Mouse (Mus musculus): ENCODE measurements at regions not wholly inside any gene's neighbourhood (a gene's known extent, or its start where the extent isn't known, plus 50 kb on each side); places are given as distances from the start of the nearest gene placed in this dataset.

DNA sequence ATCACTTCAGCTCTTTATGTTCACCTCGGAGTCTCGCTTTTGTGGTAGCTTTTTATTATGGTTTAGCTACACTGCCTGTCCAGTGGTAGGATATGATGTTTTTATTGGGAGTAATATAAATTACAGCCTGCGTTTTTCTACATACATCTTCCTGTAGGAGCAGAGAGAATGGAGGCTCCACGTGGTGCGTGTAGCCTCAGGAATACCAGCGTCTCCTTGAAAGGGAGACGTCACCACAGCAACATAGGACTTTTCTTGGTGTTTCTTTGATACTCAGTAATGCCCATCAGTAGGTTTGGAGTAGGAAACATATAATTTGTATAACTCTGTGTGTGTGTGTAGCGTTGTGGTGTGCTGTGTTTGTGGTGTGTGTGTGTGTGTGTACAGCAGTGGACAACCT, 150.7 kb downstream of the Ndufs4 start:
- WGBS: 77% methylated on average over 8 of the region's 8 CpGs

GRCm38 (mm10) chr13:114235892-114236291, 152.2 kb downstream of the Ndufs4 start:
- H3K4me3 ChIP-seq: no peak overlapping the region
- H3K9ac ChIP-seq (ENCODE audit: low read depth, low read length): no peak overlapping the region
- H3K36me3 ChIP-seq (ENCODE audit: control insufficient read depth, insufficient read depth, low read length): no peaks in the 10 kb centered on the region
- intact Hi-C loops (cut with DNase I): no loop called here
- no peak overlapping the region for H3K27ac ChIP-seq
- no peaks in the 10 kb centered on the region for H3K4me1 ChIP-seq (ENCODE audit: control insufficient read depth, insufficient read depth, low read length)
- 90% methylated on average over 4 of the region's 4 CpGs for WGBS
- no peaks in the 10 kb centered on the region for H3K79me2 ChIP-seq (replicated peaks; ENCODE audit: control insufficient read depth, insufficient read depth, low read length)
- TF ChIP-seq CTCF (IDR thresholded peaks at IDR 0.05): no peak
- TF ChIP-seq POLR2A (IDR thresholded peaks at IDR 0.05; ENCODE audit: insufficient read depth, low read depth, low read length): no peak
- TF ChIP-seq EP300 (IDR thresholded peaks at IDR 0.05; ENCODE audit: insufficient read depth, low read depth, low read length): no peak
- DNase-seq: no peak
- no peaks in the 10 kb centered on the region for H3K27me3 ChIP-seq (ENCODE audit: control insufficient read depth, insufficient read depth, low read length)

More for the DNA sequence above, 150.7 kb downstream of the Ndufs4 start:
- no peaks in the 10 kb centered on the region for H3K27me3 ChIP-seq (ENCODE audit: control insufficient read depth, insufficient read depth, low read length)
- H3K36me3 ChIP-seq (ENCODE audit: control insufficient read depth, insufficient read depth, low read length): no peaks in the 10 kb centered on the region
- DNase-seq: no peak
- H3K4me3 ChIP-seq: no peak overlapping the region
- no peaks in the 10 kb centered on the region for H3K79me2 ChIP-seq (replicated peaks; ENCODE audit: control insufficient read depth, insufficient read depth, low read length)
- no peaks in the 10 kb centered on the region for H3K4me1 ChIP-seq (ENCODE audit: control insufficient read depth, insufficient read depth, low read length)
- no peak overlapping the region for H3K27ac ChIP-seq
- TF ChIP-seq POLR2A (IDR thresholded peaks at IDR 0.05; ENCODE audit: insufficient read depth, low read depth, low read length) (no peak), EP300 (IDR thresholded peaks at IDR 0.05; ENCODE audit: insufficient read depth, low read depth, low read length) (no peak), CTCF (IDR thresholded peaks at IDR 0.05) (no peak)
- intact Hi-C loops (cut with DNase I): no loop called here
- H3K9ac ChIP-seq (ENCODE audit: low read depth, low read length): no peak overlapping the region

- intact Hi-C loops (cut with DNase I): no loop called here
- Histone ChIP-seq H3K27me3 (ENCODE audit: control insufficient read depth, insufficient read depth, low read length) (no peaks in the 10 kb centered on the region), H3K9ac (ENCODE audit: low read depth, low read length) (no peak overlapping the region), H3K4me1 (ENCODE audit: control insufficient read depth, insufficient read depth, low read length) (no peaks in the 10 kb centered on the region), H3K36me3 (ENCODE audit: control insufficient read depth, insufficient read depth, low read length) (no peaks in the 10 kb centered on the region), H3K79me2 (replicated peaks; ENCODE audit: control insufficient read depth, insufficient read depth, low read length) (no peaks in the 10 kb centered on the region), H3K27ac (no peak overlapping the region), H3K4me3 (no peak overlapping the region)
- DNase-seq: no peak
- no peak for TF ChIP-seq CTCF (IDR thresholded peaks at IDR 0.05)
- no peak for TF ChIP-seq POLR2A (IDR thresholded peaks at IDR 0.05; ENCODE audit: insufficient read depth, low read depth, low read length)
- TF ChIP-seq EP300 (IDR thresholded peaks at IDR 0.05; ENCODE audit: insufficient read depth, low read depth, low read length): no peak
- 84% methylated on average over 3 of the region's 3 CpGs for WGBS
Observed at GRCm38 (mm10) chr13:114232203-114232602, 155.9 kb downstream of the Ndufs4 start.

DNA sequence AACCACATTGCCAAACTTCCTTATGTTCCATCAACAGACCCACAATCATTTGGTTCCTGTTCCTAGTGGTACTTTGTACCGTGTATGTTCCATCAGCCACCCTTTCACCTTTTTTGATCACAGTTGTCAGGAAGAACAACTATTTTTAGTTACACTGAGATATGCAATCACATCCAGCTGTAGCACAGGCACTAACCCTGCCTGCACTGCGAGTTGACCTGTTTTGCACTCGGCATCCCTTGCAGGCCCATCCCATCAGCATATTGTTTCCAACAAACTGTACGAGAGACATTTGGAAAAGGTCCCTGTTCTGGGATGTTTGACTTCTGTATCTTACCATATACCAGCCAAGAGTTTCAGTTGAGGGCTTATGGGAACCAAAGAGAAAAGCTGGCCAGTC, 157.5 kb downstream of the Ndufs4 start:
- intact Hi-C loops (cut with DNase I): no loop called here
- H3K4me1 ChIP-seq (ENCODE audit: control insufficient read depth, insufficient read depth, low read length): no peaks in the 10 kb centered on the region
- no peak overlapping the region for H3K27ac ChIP-seq
- TF ChIP-seq CTCF (IDR thresholded peaks at IDR 0.05): no peak
- no peak for TF ChIP-seq EP300 (IDR thresholded peaks at IDR 0.05; ENCODE audit: insufficient read depth, low read depth, low read length)
- no peak for TF ChIP-seq POLR2A (IDR thresholded peaks at IDR 0.05; ENCODE audit: insufficient read depth, low read depth, low read length)
- 16% methylated on average over 4 of the region's 4 CpGs for WGBS
- H3K36me3 ChIP-seq (ENCODE audit: control insufficient read depth, insufficient read depth, low read length): no peaks in the 10 kb centered on the region
- peak in 1 of 2 experiments; percentile 5 for DNase-seq
- no peaks in the 10 kb centered on the region for H3K27me3 ChIP-seq (ENCODE audit: control insufficient read depth, insufficient read depth, low read length)
- no peaks in the 10 kb centered on the region for H3K79me2 ChIP-seq (replicated peaks; ENCODE audit: control insufficient read depth, insufficient read depth, low read length)
- no peak overlapping the region for H3K9ac ChIP-seq (ENCODE audit: low read depth, low read length)
- H3K4me3 ChIP-seq: no peak overlapping the region

DNA sequence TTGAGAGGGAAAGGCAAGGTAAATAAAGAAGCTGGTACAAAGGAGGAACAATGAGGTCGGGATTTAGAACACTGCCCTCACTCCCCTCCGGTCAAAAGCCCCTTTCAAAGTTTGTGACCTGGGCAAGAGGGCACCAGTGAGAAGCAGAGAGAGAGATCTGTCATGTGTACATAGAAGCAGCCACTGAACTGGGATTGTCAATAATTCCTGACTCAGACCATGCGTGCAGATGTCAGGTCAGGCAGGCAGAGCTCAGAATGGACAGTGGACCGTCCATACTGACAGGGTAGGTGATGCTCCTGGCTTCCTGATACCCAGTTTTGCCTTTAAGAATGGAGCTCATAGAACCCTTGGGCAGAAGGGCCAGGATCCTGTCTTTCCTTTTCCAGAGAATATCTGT, 161.0 kb downstream of the Ndufs4 start:
- Histone ChIP-seq H3K4me3 (no peak overlapping the region), H3K79me2 (replicated peaks; ENCODE audit: control insufficient read depth, insufficient read depth, low read length) (no peaks in the 10 kb centered on the region), H3K9ac (ENCODE audit: low read depth, low read length) (no peak overlapping the region), H3K27me3 (ENCODE audit: control insufficient read depth, insufficient read depth, low read length) (no peaks in the 10 kb centered on the region), H3K27ac (no peak overlapping the region), H3K36me3 (ENCODE audit: control insufficient read depth, insufficient read depth, low read length) (no peaks in the 10 kb centered on the region), H3K4me1 (ENCODE audit: control insufficient read depth, insufficient read depth, low read length) (no peaks in the 10 kb centered on the region)
- no peak for DNase-seq
- TF ChIP-seq POLR2A (IDR thresholded peaks at IDR 0.05; ENCODE audit: insufficient read depth, low read depth, low read length) (no peak), EP300 (IDR thresholded peaks at IDR 0.05; ENCODE audit: insufficient read depth, low read depth, low read length) (no peak), CTCF (IDR thresholded peaks at IDR 0.05) (no peak)
- intact Hi-C loops (cut with DNase I): no loop called here
- 86% methylated on average over 4 of the region's 4 CpGs for WGBS

DNA sequence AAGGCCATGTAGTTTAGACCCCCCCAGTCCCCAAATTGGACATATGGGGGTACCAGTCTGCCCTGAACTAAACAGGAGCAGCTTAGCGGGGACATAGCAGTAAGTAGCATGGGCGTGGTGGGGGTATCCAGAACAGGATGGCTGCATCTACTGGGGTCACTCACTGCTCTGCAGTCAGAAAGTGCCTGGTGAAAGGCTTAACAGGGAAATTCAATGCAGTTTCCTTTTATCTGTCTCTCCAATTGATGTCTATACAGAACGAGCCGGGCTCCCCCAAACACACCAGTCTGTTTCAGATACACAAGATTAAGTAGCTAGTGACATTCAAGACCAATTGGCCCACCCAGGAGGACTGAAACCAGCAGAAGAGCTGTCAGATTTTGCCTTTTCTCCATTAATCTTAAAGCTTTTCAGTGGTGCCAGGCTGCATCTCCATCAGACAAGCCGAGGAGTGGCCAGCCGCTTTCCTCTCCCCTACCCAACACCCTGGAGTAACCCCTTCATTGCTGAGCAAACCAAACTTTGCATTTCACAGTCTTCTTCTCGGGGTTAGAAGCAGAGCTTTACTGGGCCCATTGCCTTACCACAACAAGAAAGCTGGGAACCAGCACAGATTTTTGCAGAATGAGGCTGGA, 161.7 kb downstream of the Ndufs4 start:
- Histone ChIP-seq H3K9ac (ENCODE audit: low read depth, low read length) (no peak overlapping the region), H3K27ac (no peak overlapping the region), H3K79me2 (replicated peaks; ENCODE audit: control insufficient read depth, insufficient read depth, low read length) (no peaks in the 10 kb centered on the region), H3K36me3 (ENCODE audit: control insufficient read depth, insufficient read depth, low read length) (no peaks in the 10 kb centered on the region), H3K27me3 (ENCODE audit: control insufficient read depth, insufficient read depth, low read length) (no peaks in the 10 kb centered on the region), H3K4me3 (no peak overlapping the region), H3K4me1 (ENCODE audit: control insufficient read depth, insufficient read depth, low read length) (no peaks in the 10 kb centered on the region)
- intact Hi-C loops (cut with DNase I): no loop called here
- no peak for DNase-seq
- no peak for TF ChIP-seq EP300 (IDR thresholded peaks at IDR 0.05; ENCODE audit: insufficient read depth, low read depth, low read length)
- no peak for TF ChIP-seq POLR2A (IDR thresholded peaks at IDR 0.05; ENCODE audit: insufficient read depth, low read depth, low read length)
- no peak for TF ChIP-seq CTCF (IDR thresholded peaks at IDR 0.05)
- WGBS: 69% methylated on average over 7 of the region's 7 CpGs

All from heart, adult 2 months (tissue).